Mouse (Mus musculus) E14TG2a.4 (cell line): Measurements from ENCODE around the gene Cops3.

Experiments
- H3K27me3 ChIP-seq: 2 replicates; pipeline ENCODE4 v1.6.1; 2014; ENCODE audit warnings: low read length, control low read depth; ENCODE audit not compliant: insufficient read depth
- H3K36me3 ChIP-seq: 2 replicates; pipeline ENCODE4 v1.6.1; 2014; ENCODE audit warnings: low read length, control low read depth; ENCODE audit not compliant: insufficient read depth
- H3K4me1 ChIP-seq: replicated peaks from 2 replicates; pipeline ENCODE4 v1.6.1; 2014; ENCODE audit warnings: low read depth, low read length, control low read depth
- H3K4me3 ChIP-seq: replicated peaks from 2 replicates; pipeline ENCODE4 v1.5.1; 2014; ENCODE audit warnings: mild to moderate bottlenecking, low read length
- H3K9me3 ChIP-seq: 2 replicates; pipeline ENCODE4 v1.6.1; 2014; ENCODE audit warnings: low read length, control low read depth
- CTCF ChIP-seq: conservative IDR thresholded peaks from 2 replicates; pipeline ENCODE4 v1.5.1; 2014; ENCODE audit warnings: low read length
- NANOG ChIP-seq: IDR thresholded peaks from 2 replicates; pipeline ENCODE4 v1.6.1; 2014; ENCODE audit warnings: borderline replicate concordance, low read length, mixed read lengths
- POU5F1 ChIP-seq: IDR thresholded peaks from 2 replicates; pipeline ENCODE4 v1.6.1; 2014; ENCODE audit warnings: low read length, borderline replicate concordance

Gene Cops3

GRCm38 (mm10) chr11:59778181-59778873 lies 61.3 kb downstream of the Cops3 start:
- Histone ChIP-seq H3K9me3 (no peaks in the 10 kb centered on the region), H3K27me3 (no peaks in the 10 kb centered on the region), H3K4me1 (peaks cover 21% of the 10 kb centered on the region), H3K4me3 (no peak overlapping the region), H3K36me3 (peaks cover 43% of the 10 kb centered on the region)
- TF ChIP-seq NANOG (no peak), CTCF (peak; percentile 100)

- peaks cover 18% of the 10 kb centered on the region for H3K4me1 ChIP-seq
- no peak for TF ChIP-seq POU5F1
- no peak for TF ChIP-seq CTCF
- no peak for TF ChIP-seq NANOG
Measured at GRCm38 (mm10) chr11:59777259-59777658, 62.4 kb downstream of the Cops3 start.

GRCm38 (mm10) chr11:59775435-59776148 lies 64.0 kb downstream of the Cops3 start:
- Histone ChIP-seq H3K36me3 (peaks cover 64% of the 10 kb centered on the region), H3K27me3 (no peaks in the 10 kb centered on the region), H3K4me3 (no peak overlapping the region), H3K4me1 (peaks cover 12% of the 10 kb centered on the region), H3K9me3 (no peaks in the 10 kb centered on the region)
- TF ChIP-seq NANOG (no peak), POU5F1 (no peak), CTCF (no peak)

More at GRCm38 (mm10) chr11:59777259-59777658, 62.4 kb downstream of the Cops3 start:
- peaks cover 47% of the 10 kb centered on the region for H3K36me3 ChIP-seq
- H3K4me3 ChIP-seq, result no peak overlapping the region
- H3K27me3 ChIP-seq, result no peaks in the 10 kb centered on the region
- no peaks in the 10 kb centered on the region for H3K9me3 ChIP-seq

GRCm38 (mm10) chr11:59774522-59774921 lies 65.1 kb downstream of the Cops3 start:
- no peaks in the 10 kb centered on the region for H3K9me3 ChIP-seq
- TF ChIP-seq CTCF (no peak), POU5F1 (no peak), NANOG (no peak)
- H3K36me3 ChIP-seq, result peaks cover 75% of the 10 kb centered on the region
- no peak overlapping the region for H3K4me3 ChIP-seq
- peaks cover 9% of the 10 kb centered on the region for H3K4me1 ChIP-seq
- H3K27me3 ChIP-seq, result no peaks in the 10 kb centered on the region

- peaks cover 91% of the 10 kb centered on the region for H3K36me3 ChIP-seq
- TF ChIP-seq POU5F1, result no peak
- no peak for TF ChIP-seq NANOG
- no peak for TF ChIP-seq CTCF
Measured at GRCm38 (mm10) chr11:59772902-59773301, 66.7 kb downstream of the Cops3 start.

GRCm38 (mm10) chr11:59772291-59772690 lies 67.3 kb downstream of the Cops3 start:
- TF ChIP-seq NANOG, result no peak
- TF ChIP-seq CTCF, result no peak
- TF ChIP-seq POU5F1, result no peak
- Histone ChIP-seq H3K9me3 (no peaks in the 10 kb centered on the region), H3K36me3 (peaks cover 94% of the 10 kb centered on the region), H3K27me3 (no peaks in the 10 kb centered on the region), H3K4me1 (0 out of 2 replicates have a peak, but pooled peaks cover 3% of the 10 kb centered on the region), H3K4me3 (no peak overlapping the region)

More at GRCm38 (mm10) chr11:59772902-59773301, 66.7 kb downstream of the Cops3 start:
- H3K27me3 ChIP-seq, result no peaks in the 10 kb centered on the region
- no peak overlapping the region for H3K4me3 ChIP-seq
- H3K9me3 ChIP-seq, result no peaks in the 10 kb centered on the region
- 0 out of 2 replicates have a peak, but pooled peaks cover 3% of the 10 kb centered on the region for H3K4me1 ChIP-seq

GRCm38 (mm10) chr11:59770753-59771152 lies 68.9 kb downstream of the Cops3 start:
- TF ChIP-seq CTCF, result no peak
- no peak for TF ChIP-seq NANOG
- no peak for TF ChIP-seq POU5F1
- no peak overlapping the region for H3K4me3 ChIP-seq
- no peaks in the 10 kb centered on the region for H3K9me3 ChIP-seq
- H3K4me1 ChIP-seq, result 0 out of 2 replicates have a peak, but pooled peaks cover 3% of the 10 kb centered on the region
- peaks cover 97% of the 10 kb centered on the region for H3K36me3 ChIP-seq
- H3K27me3 ChIP-seq, result no peaks in the 10 kb centered on the region

GRCm38 (mm10) chr11:59769738-59770137 lies 69.9 kb downstream of the Cops3 start:
- H3K36me3 ChIP-seq, result peaks cover 98% of the 10 kb centered on the region
- no peaks in the 10 kb centered on the region for H3K9me3 ChIP-seq
- 0 out of 2 replicates have a peak, but pooled peaks cover 3% of the 10 kb centered on the region for H3K4me1 ChIP-seq
- H3K4me3 ChIP-seq, result no peak overlapping the region
- H3K27me3 ChIP-seq, result no peaks in the 10 kb centered on the region
- no peak for TF ChIP-seq NANOG
- no peak for TF ChIP-seq POU5F1
- no peak for TF ChIP-seq CTCF
